Mouse (Mus musculus): ENCODE data around the gene Vps45. TPM values are rescaled to one million over a fixed set of nuclear protein-coding genes. Genes with fewer than 3 reads are reported as not detected.
"Not testable (repeated sequence)": the region's sequence is repeated elsewhere in the genome, so short reads cannot be mapped to it uniquely, and the experiment has no call there.

The Vps45 gene
- polyA plus RNA-seq, 1 experiment from 2014 or later = 26.1 TPM

DNA sequence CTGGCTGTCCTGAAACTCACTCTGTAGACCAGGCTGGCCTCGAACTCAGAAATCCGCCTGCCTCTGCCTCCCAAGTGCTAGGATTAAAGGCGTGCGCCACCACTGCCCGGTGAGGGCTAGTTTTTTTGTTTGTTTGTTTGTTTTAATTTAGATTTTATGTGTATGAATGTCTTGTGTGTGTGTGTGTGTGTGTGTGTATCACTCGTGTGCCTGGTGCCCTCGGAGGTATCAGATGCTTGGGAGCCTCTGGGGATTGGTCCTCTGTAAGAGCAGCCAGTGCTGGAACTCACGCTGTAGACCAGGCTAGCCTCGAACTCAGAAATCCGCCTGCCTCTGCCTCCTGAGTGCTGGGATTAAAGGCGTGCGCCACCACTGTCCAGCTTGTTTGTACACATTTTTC lies 106.7 kb downstream of the Vps45 start:
- H3K27me3 ChIP-seq (ENCODE audit: insufficient read depth, poor library complexity, severe bottlenecking); DNase-seq (ENCODE audit: low spot score); H3K9me3 ChIP-seq: not testable (repeated sequence)
- Histone ChIP-seq H3K4me3 (peak overlapping the region; percentile 70), H3K36me3 (peaks cover 11% of the 10 kb centered on the region; the same call in 1 of the 2 replicates), H3K4me1 (peaks cover 13% of the 10 kb centered on the region), H3K27ac (peak overlapping the region; percentile 96)
- 67% methylated on average over 12 of the region's 12 CpGs for WGBS

DNA sequence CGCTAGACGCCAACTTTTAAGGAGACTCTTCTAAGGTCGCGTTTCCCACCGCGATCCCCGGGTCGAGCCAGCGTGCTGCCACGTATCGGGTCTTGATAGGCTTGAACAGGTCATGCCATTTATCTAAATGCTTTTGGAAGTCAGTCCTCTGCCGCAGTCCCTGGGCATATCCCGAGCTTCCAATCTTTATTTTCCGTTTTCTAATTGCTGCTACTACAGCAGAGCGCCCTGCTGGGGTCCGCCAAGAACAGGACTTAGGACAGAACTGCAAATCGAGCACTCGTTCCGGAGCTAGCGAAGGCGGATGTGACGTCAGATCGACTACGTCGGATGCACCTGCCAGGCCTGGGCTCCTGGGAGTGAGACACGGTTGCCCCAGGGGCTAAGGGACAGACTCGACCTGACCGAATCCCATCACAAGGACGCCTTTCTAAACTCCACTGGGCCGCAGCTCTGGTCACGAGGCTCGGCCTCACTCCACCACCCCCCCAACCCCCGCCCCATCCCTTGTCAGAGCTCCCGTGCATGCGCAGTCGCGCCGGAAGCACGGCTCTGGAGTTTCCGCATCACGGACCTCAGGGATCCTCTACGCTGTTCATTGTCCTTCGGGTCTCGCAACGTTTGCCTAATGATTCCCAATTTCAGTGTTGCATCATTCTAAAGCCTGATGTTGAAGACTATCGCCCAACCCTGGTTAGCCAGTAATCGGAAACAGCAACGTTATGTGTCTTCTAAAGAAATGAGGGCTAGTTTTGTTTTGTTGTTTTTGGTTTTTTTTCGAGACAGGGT lies 107.3 kb downstream of the Vps45 start:
- WGBS = 1% methylated on average over 49 of the region's 49 CpGs
- Histone ChIP-seq H3K27ac (peak overlapping the region; percentile 96), H3K4me1 (peaks cover 12% of the 10 kb centered on the region; the same call in 1 of the 2 replicates), H3K27me3 (ENCODE audit: insufficient read depth, poor library complexity, severe bottlenecking) (no peaks in the 10 kb centered on the region), H3K9me3 (no peaks in the 10 kb centered on the region), H3K36me3 (peaks cover 17% of the 10 kb centered on the region), H3K4me3 (peak overlapping the region; percentile 70)
- DNase-seq (ENCODE audit: low spot score) = peak; percentile 95

Other genes starting within 250 kb of the Vps45 start
- 22.7 and 23.5 TPM in 2 replicates for gene Rprd2, start 239.6 kb downstream of the Vps45 start, polyA plus RNA-seq (2016; fragmentation: Nextera tagmentation; extraction: Ambion mirVana)
- 40.4 and 55.1 TPM in 2 replicates for gene Prpf3, start 202.6 kb downstream of the Vps45 start, polyA plus RNA-seq (2016; fragmentation: Nextera tagmentation; extraction: Ambion mirVana)
- gene Mrps21, start 186.9 kb downstream of the Vps45 start, polyA plus RNA-seq (2016; fragmentation: Nextera tagmentation; extraction: Ambion mirVana) = 380 and 402 TPM in 2 replicates
- gene Ciart, start 176.2 kb downstream of the Vps45 start, polyA plus RNA-seq (2016; fragmentation: Nextera tagmentation; extraction: Ambion mirVana) = 6.0 and 10.7 TPM in 2 replicates
- gene BC028528, start 166.5 kb downstream of the Vps45 start, polyA plus RNA-seq (2016; fragmentation: Nextera tagmentation; extraction: Ambion mirVana) = 18.5 and 26.4 TPM in 2 replicates
- gene Aph1a, start 164.5 kb downstream of the Vps45 start, polyA plus RNA-seq (2016; fragmentation: Nextera tagmentation; extraction: Ambion mirVana) = 30.4 and 39.4 TPM in 2 replicates
- gene Car14, start 153.8 kb downstream of the Vps45 start, polyA plus RNA-seq (2016; fragmentation: Nextera tagmentation; extraction: Ambion mirVana) = 47.2 and 68.0 TPM in 2 replicates
- gene Anp32e, start 129.2 kb downstream of the Vps45 start, polyA plus RNA-seq (2016; fragmentation: Nextera tagmentation; extraction: Ambion mirVana) = 209 and 212 TPM in 2 replicates
- 75.1 and 88.2 TPM in 2 replicates for gene Plekho1, start 62.5 kb downstream of the Vps45 start, polyA plus RNA-seq (2016; fragmentation: Nextera tagmentation; extraction: Ambion mirVana)
- 15.2 and 16.1 TPM in 2 replicates for gene Otud7b, start 46.1 kb upstream of the Vps45 start, polyA plus RNA-seq (2016; fragmentation: Nextera tagmentation; extraction: Ambion mirVana)
- 6.0 and 10.5 TPM in 2 replicates for gene Mtmr11, start 103.5 kb upstream of the Vps45 start, polyA plus RNA-seq (2016; fragmentation: Nextera tagmentation; extraction: Ambion mirVana)
- 143 and 190 TPM in 2 replicates for gene Sf3b4, start 113.9 kb upstream of the Vps45 start, polyA plus RNA-seq (2016; fragmentation: Nextera tagmentation; extraction: Ambion mirVana)
- gene Sv2a, start 122.7 kb upstream of the Vps45 start, polyA plus RNA-seq (2016; fragmentation: Nextera tagmentation; extraction: Ambion mirVana) = 17.8 and 22.6 TPM in 2 replicates
- gene Bola1, start 161.2 kb upstream of the Vps45 start, polyA plus RNA-seq (2016; fragmentation: Nextera tagmentation; extraction: Ambion mirVana) = 58.9 and 62.8 TPM in 2 replicates
- gene Hist2h2ab, start 161.4 kb upstream of the Vps45 start, polyA plus RNA-seq (2016; fragmentation: Nextera tagmentation; extraction: Ambion mirVana) = 0.73 TPM in 1 of 2 replicates, not detected in the other
- 3.4 and 8.2 TPM in 2 replicates for gene Hist2h2ac, start 162.4 kb upstream of the Vps45 start, polyA plus RNA-seq (2016; fragmentation: Nextera tagmentation; extraction: Ambion mirVana)
- 2.8 and 3.5 TPM in 2 replicates for gene Hist2h2be, start 162.7 kb upstream of the Vps45 start, polyA plus RNA-seq (2016; fragmentation: Nextera tagmentation; extraction: Ambion mirVana)
- gene Hist2h3c2, start 180.7 kb upstream of the Vps45 start, polyA plus RNA-seq (2016; fragmentation: Nextera tagmentation; extraction: Ambion mirVana) = 3.4 and 5.1 TPM in 2 replicates
- 13.0 and 21.3 TPM in 2 replicates for gene Hist2h2aa2, start 181.8 kb upstream of the Vps45 start, polyA plus RNA-seq (2016; fragmentation: Nextera tagmentation; extraction: Ambion mirVana)
- gene Hist2h2aa1, start 187.0 kb upstream of the Vps45 start, polyA plus RNA-seq (2016; fragmentation: Nextera tagmentation; extraction: Ambion mirVana) = 8.3 and 9.5 TPM in 2 replicates
- 0.41 and 0.60 TPM in 2 replicates for gene Hist2h3c1, start 188.2 kb upstream of the Vps45 start, polyA plus RNA-seq (2016; fragmentation: Nextera tagmentation; extraction: Ambion mirVana)
- 2.1 and 2.8 TPM in 2 replicates for gene Hist2h4, start 204.8 kb upstream of the Vps45 start, polyA plus RNA-seq (2016; fragmentation: Nextera tagmentation; extraction: Ambion mirVana)
- gene Hist2h3b, start 210.2 kb upstream of the Vps45 start, polyA plus RNA-seq (2016; fragmentation: Nextera tagmentation; extraction: Ambion mirVana) = 17.8 and 25.8 TPM in 2 replicates
- 3.8 and 7.7 TPM in 2 replicates for gene Hist2h2bb, start 211.3 kb upstream of the Vps45 start, polyA plus RNA-seq (2016; fragmentation: Nextera tagmentation; extraction: Ambion mirVana)
- 0.18 and 0.35 TPM in 2 replicates for gene Fcgr1, start 235.5 kb upstream of the Vps45 start, polyA plus RNA-seq (2016; fragmentation: Nextera tagmentation; extraction: Ambion mirVana)